Mouse (Mus musculus): ENCODE results near the gene Gm382. TPM values are rescaled to one million over a fixed set of nuclear protein-coding genes. Genes with fewer than 3 reads are reported as not detected.

The Gm382 gene
- not detected in 2 replicates for polyA plus RNA-seq (2015; fragmentation: Nextera tagmentation; extraction: Ambion mirVana)

DNA sequence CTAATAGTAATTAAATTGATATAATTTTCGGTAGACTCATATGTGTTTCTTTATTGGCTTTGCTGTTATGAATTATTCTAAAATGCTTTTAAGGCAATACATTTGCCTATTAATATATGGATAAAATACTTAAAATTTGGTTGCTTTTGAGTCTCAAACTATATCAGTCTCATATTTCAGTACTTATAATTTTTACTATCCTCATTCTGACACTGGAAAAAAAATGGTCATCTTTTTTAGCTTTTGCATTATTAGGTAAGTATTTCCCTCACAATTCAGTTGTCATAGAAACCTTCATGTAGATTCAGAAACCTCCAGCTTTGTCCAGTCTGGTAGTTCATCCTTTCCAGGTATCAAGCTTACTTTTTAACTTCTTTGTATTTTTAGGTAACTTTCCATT lies at the start of gene Gm382:
Gene Gm382, plus strand, starts transcription at position 301 of the 400 bp plus-strand sequence.
- ATAC-seq: no peak
- H3K4me1 ChIP-seq (ENCODE audit: control insufficient read depth, insufficient read depth, low read depth, low read length): no peaks in the 10 kb centered on the region
- H3K4me3 ChIP-seq (ENCODE audit: low read length): no peak within 1 kb of the TSS
- no peaks in the 10 kb centered on the region for H3K36me3 ChIP-seq (ENCODE audit: control insufficient read depth, insufficient read depth, low read length)
- H3K9ac ChIP-seq (ENCODE audit: low read depth, low read length): no peak within 1 kb of the TSS
- H3K27me3 ChIP-seq (replicated peaks; ENCODE audit: control insufficient read depth, insufficient read depth, low read length): no peaks in the 10 kb centered on the region
- no peak within 1 kb of the TSS for H3K27ac ChIP-seq (ENCODE audit: low read depth, low read length)
- no peak within 1 kb of the TSS for H3K4me2 ChIP-seq (ENCODE audit: low read length)
- whole genome bisulfite sequencing: 90% methylated on average over 1 of the region's 1 CpGs
- no peaks in the 10 kb centered on the region for H3K9me3 ChIP-seq (ENCODE audit: control insufficient read depth, low read length)

DNA sequence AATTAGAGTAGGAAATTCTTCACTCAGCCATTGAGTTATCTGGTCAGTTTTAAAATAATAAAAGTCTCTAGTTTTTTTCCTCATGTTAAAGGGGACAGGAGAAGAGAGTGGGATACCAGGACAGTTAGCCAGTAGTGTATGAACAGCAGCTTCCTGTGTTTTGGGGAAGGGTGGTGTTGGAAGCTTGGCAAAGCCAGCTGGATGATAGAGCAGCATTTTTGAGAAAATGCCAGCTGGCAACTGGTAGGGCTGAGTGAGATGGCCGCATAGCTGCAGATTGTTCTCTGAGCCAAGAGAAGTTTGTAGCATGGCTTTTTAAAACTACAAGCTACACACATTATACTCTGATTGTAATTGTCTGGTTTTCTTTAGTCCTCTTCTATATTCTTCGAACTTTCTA lies 30.4 kb downstream of the Gm382 start:
- ATAC-seq: no peak
- H3K9me3 ChIP-seq (ENCODE audit: control insufficient read depth, low read length): no peaks in the 10 kb centered on the region
- H3K9ac ChIP-seq (ENCODE audit: low read depth, low read length): no peak overlapping the region
- H3K27me3 ChIP-seq (replicated peaks; ENCODE audit: control insufficient read depth, insufficient read depth, low read length): no peaks in the 10 kb centered on the region
- H3K4me2 ChIP-seq (ENCODE audit: low read length): no peak overlapping the region
- no peak overlapping the region for H3K27ac ChIP-seq (ENCODE audit: low read depth, low read length)
- WGBS: 78% methylated on average over 2 of the region's 2 CpGs
- no peak overlapping the region for H3K4me3 ChIP-seq (ENCODE audit: low read length)
- H3K4me1 ChIP-seq (ENCODE audit: control insufficient read depth, insufficient read depth, low read depth, low read length): no peaks in the 10 kb centered on the region
- no peaks in the 10 kb centered on the region for H3K36me3 ChIP-seq (ENCODE audit: control insufficient read depth, insufficient read depth, low read length)

DNA sequence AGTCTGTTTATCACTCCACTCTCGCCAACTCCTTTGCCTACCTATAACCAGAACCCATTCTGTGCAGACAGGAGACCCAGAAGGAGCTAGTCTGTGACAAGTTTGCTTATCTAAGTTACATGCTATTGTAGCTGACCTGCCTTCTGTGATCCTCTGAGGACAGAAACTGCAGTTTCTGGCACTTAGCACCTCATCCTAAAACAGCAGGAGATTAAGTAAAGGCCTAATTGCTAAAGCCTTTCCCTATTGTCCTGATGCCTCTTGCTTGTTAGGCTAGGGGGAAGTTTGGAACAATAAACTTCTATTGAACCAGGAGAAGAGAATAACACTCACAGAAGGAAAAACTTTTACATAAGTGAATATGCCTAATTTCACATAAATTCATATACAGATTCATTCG lies 51.5 kb downstream of the Gm382 start:
- no peak for ATAC-seq
- H3K9ac ChIP-seq (ENCODE audit: low read depth, low read length): no peak overlapping the region
- no peaks in the 10 kb centered on the region for H3K36me3 ChIP-seq (ENCODE audit: control insufficient read depth, insufficient read depth, low read length)
- 85% methylated on average over 2 of the region's 2 CpGs for WGBS
- H3K4me1 ChIP-seq (ENCODE audit: control insufficient read depth, insufficient read depth, low read depth, low read length): no peaks in the 10 kb centered on the region
- no peak overlapping the region for H3K27ac ChIP-seq (ENCODE audit: low read depth, low read length)
- H3K27me3 ChIP-seq (replicated peaks; ENCODE audit: control insufficient read depth, insufficient read depth, low read length): no peaks in the 10 kb centered on the region
- no peak overlapping the region for H3K4me3 ChIP-seq (ENCODE audit: low read length)
- no peaks in the 10 kb centered on the region for H3K9me3 ChIP-seq (ENCODE audit: control insufficient read depth, low read length)
- H3K4me2 ChIP-seq (ENCODE audit: low read length): no peak overlapping the region

DNA sequence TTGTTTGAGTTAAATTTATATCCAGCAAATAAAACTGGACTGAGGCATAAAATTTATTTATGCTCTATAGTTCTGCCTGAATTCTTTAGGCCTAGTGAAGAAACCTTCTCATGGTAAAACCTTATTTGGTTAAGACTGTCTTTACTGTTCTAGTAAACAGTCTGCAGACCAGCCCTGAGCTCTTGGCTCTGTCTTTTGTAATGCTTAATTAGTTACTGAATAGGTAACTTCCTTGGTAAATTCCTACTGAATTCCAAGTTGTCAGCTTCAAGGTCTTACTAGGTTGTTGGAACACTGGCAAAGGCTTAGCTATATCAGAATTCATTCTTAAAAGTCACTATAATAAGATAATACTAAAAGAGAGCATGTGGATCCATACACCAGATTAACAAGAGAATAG lies 53.3 kb downstream of the Gm382 start:
- Histone ChIP-seq H3K4me3 (ENCODE audit: low read length) (no peak overlapping the region), H3K27me3 (replicated peaks; ENCODE audit: control insufficient read depth, insufficient read depth, low read length) (no peaks in the 10 kb centered on the region), H3K36me3 (ENCODE audit: control insufficient read depth, insufficient read depth, low read length) (no peaks in the 10 kb centered on the region), H3K4me2 (ENCODE audit: low read length) (no peak overlapping the region), H3K4me1 (ENCODE audit: control insufficient read depth, insufficient read depth, low read depth, low read length) (no peaks in the 10 kb centered on the region), H3K9me3 (ENCODE audit: control insufficient read depth, low read length) (no peaks in the 10 kb centered on the region), H3K9ac (ENCODE audit: low read depth, low read length) (no peak overlapping the region), H3K27ac (ENCODE audit: low read depth, low read length) (no peak overlapping the region)
- ATAC-seq: no peak

DNA sequence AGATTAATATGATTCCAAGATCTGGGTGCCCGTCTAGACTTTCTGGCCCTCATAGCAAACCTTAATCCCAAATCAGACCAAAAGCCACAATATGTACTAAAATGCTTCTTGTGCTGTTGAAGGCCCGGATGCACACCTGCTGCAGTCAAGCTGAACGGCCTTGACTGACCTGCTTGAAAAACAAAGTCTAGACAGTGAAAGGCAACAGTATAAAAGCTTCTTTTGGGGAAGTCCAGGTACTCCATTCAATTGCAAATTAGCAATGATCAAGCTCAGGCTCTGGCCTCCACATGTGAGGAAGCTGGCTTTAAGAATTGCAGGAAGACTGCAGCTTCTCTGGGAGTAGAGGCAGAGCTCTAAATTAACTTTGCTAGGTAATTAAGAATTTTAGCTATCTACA lies 54.2 kb downstream of the Gm382 start:
- H3K9me3 ChIP-seq (ENCODE audit: control insufficient read depth, low read length): no peaks in the 10 kb centered on the region
- H3K4me1 ChIP-seq (ENCODE audit: control insufficient read depth, insufficient read depth, low read depth, low read length): no peaks in the 10 kb centered on the region
- no peak overlapping the region for H3K27ac ChIP-seq (ENCODE audit: low read depth, low read length)

DNA sequence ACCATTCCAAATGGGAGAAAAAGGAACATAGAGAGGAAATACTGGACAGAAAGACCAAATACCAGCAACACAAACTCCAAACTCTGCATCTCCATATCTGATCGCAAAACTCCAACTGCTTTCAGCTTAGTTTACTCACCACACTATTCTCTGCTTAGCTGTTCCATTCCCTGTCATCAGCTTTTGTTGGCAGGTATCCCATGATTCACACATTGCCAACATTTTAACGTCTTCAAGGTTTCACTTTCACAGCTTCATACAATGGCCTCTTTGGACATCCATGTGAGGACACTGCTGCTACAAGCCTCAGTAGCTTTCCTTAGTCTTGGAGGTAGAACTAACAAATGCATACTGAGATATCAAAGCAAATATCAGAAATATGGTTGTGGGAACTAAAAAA lies 64.6 kb downstream of the Gm382 start:
- no peak overlapping the region for H3K4me2 ChIP-seq (ENCODE audit: low read length)
- 88% methylated on average over 2 of the region's 2 CpGs for WGBS
- H3K27me3 ChIP-seq (replicated peaks; ENCODE audit: control insufficient read depth, insufficient read depth, low read length): no peaks in the 10 kb centered on the region
- no peaks in the 10 kb centered on the region for H3K36me3 ChIP-seq (ENCODE audit: control insufficient read depth, insufficient read depth, low read length)
- H3K9me3 ChIP-seq (ENCODE audit: control insufficient read depth, low read length): no peaks in the 10 kb centered on the region
- H3K27ac ChIP-seq (ENCODE audit: low read depth, low read length): no peak overlapping the region
- H3K4me1 ChIP-seq (ENCODE audit: control insufficient read depth, insufficient read depth, low read depth, low read length): no peaks in the 10 kb centered on the region
- no peak overlapping the region for H3K9ac ChIP-seq (ENCODE audit: low read depth, low read length)
- H3K4me3 ChIP-seq (ENCODE audit: low read length): no peak overlapping the region
- ATAC-seq: no peak

More for the DNA sequence above, 54.2 kb downstream of the Gm382 start:
- Histone ChIP-seq H3K36me3 (ENCODE audit: control insufficient read depth, insufficient read depth, low read length) (no peaks in the 10 kb centered on the region), H3K4me3 (ENCODE audit: low read length) (no peak overlapping the region), H3K27me3 (replicated peaks; ENCODE audit: control insufficient read depth, insufficient read depth, low read length) (no peaks in the 10 kb centered on the region), H3K4me2 (ENCODE audit: low read length) (no peak overlapping the region), H3K9ac (ENCODE audit: low read depth, low read length) (no peak overlapping the region)
- WGBS: 89% methylated on average over 3 of the region's 3 CpGs
- ATAC-seq: no peak

Other genes starting within 250 kb of the Gm382 start
- not detected in 2 replicates for gene 4932411N23Rik, start 224.1 kb upstream of the Gm382 start, polyA plus RNA-seq (2015; fragmentation: Nextera tagmentation; extraction: Ambion mirVana)

Data from hindbrain, embryonic 16.5 days (tissue).